Comparison of ENCODE assay signal across 14 mouse cellular contexts in genomic region chr4:44434593-44434992, GRCm38 (mm10).
A peak's percentile ranks its signal among the peaks of the same experiment; 100 is the strongest.
DNase-seq lines count a peak whose midpoint lies in the region; ATAC-seq and TF ChIP-seq lines count a peak whose summit lies in the region.
"Had no signal": no experiment of that assay in that cellular context is flagged by ENCODE, and none has a peak within 500 bp of the region (broad histone marks: within the 10 kb centered on the region; RNA-seq: fewer than 3 reads in every experiment).

No protein-coding gene starts in this region.

- no peaks in the 10 kb centered on the region for H3K9me3 ChIP-seq in kidney, postnatal 0 days (replicated peaks; ENCODE audit: low read length)
- no peaks in the 10 kb centered on the region for H3K9me3 ChIP-seq in MEL (replicated peaks; ENCODE audit: insufficient read depth, low read length)
- no peaks in the 10 kb centered on the region for H3K9me3 ChIP-seq in limb, embryonic 14.5 days (ENCODE audit: control insufficient read depth, low read length)
- H3K9me3 ChIP-seq: limb, embryonic 12.5 days; megakaryocyte, embryonic 14.5 days; neural tube, embryonic 15.5 days had no signal

- TF ChIP-seq CTCF in kidney, postnatal 0 days (IDR thresholded peaks at IDR 0.05; ENCODE audit: low read depth), result no peak
- TF ChIP-seq CTCF in MEL (IDR thresholded peaks at IDR 0.05 in 2 of 3, conservative IDR thresholded peaks at IDR 0.05 in 1 of 3; ENCODE audit: control insufficient read depth in 1 of 3, insufficient read depth in 1 of 3, low read depth in 2 of 3, low read length in 3 of 3, poor library complexity in 1 of 3, severe bottlenecking in 1 of 3), result no peak

- WGBS in kidney, postnatal 0 days, result 12% methylated on average over 9 of the region's 9 CpGs
- 33% methylated on average over 9 of the region's 9 CpGs for WGBS in limb, embryonic 14.5 days

- no peaks in the 10 kb centered on the region for H3K4me1 ChIP-seq in kidney, postnatal 0 days (replicated peaks; ENCODE audit: insufficient read depth, low read length)
- no peaks in the 10 kb centered on the region for H3K4me1 ChIP-seq in MEL (ENCODE audit: control insufficient read depth in 1 of 2, insufficient read depth in 2 of 2, low read length in 2 of 2)
- no peaks in the 10 kb centered on the region for H3K4me1 ChIP-seq in limb, embryonic 14.5 days (ENCODE audit: control insufficient read depth, insufficient read depth, low read length)
- H3K4me1 ChIP-seq: limb, embryonic 12.5 days; megakaryocyte, embryonic 14.5 days; neural tube, embryonic 15.5 days had no signal

- H3K79me2 ChIP-seq in MEL (ENCODE audit: control insufficient read depth, insufficient read depth, low read length, poor library complexity), result no peaks in the 10 kb centered on the region

- no peak for TF ChIP-seq RAD21 in MEL (IDR thresholded peaks at IDR 0.05; ENCODE audit: low read depth, low read length)

- TF ChIP-seq POLR2A in MEL (IDR thresholded peaks at IDR 0.05; ENCODE audit: control insufficient read depth in 1 of 2, insufficient read depth in 1 of 2, low read depth in 1 of 2, low read length in 2 of 2, poor library complexity in 1 of 2), result no peak
- TF ChIP-seq POLR2A in limb, embryonic 14.5 days (IDR thresholded peaks at IDR 0.05; ENCODE audit: borderline replicate concordance, extremely low read depth, insufficient read depth, insufficient read length), result no peak

- no peak overlapping the region for H3K4me3 ChIP-seq in kidney, postnatal 0 days (replicated peaks; ENCODE audit: low read depth, low read length)
- H3K4me3 ChIP-seq in MEL (ENCODE audit: control insufficient read depth in 1 of 2, insufficient read depth in 1 of 2, low read depth in 2 of 2, low read length in 2 of 2), result no peak overlapping the region
- no peak overlapping the region for H3K4me3 ChIP-seq in limb, embryonic 14.5 days (replicated peaks; ENCODE audit: low read length)
- H3K4me3 ChIP-seq: heart, adult 2 months; limb, embryonic 12.5 days; megakaryocyte, embryonic 14.5 days; neural tube, embryonic 15.5 days had no signal

- DNase-seq in kidney, postnatal 0 days (ENCODE audit: low spot score), result peak; percentile 80
- DNase-seq in kidney, adult 11 months, result no peak
- DNase-seq in MEL (ENCODE audit: low read depth, low spot score), result peak; percentile 50
- peak; percentile 80 for DNase-seq in embryo, embryonic 10 days (ENCODE audit: low spot score)
- peak; percentile 43 for DNase-seq in limb, embryonic 14.5 days (ENCODE audit: low spot score)
- no peak for DNase-seq in urinary bladder, postnatal 10 days (ENCODE audit: low spot score)
- DNase-seq in heart, adult 9 months (ENCODE audit: low spot score in 2 of 2), result no peak
- DNase-seq: cerebellum, postnatal 10 days; heart, adult 2 months had no signal

- H3K27ac ChIP-seq in kidney, postnatal 0 days, result no peak overlapping the region
- no peak overlapping the region for H3K27ac ChIP-seq in MEL (ENCODE audit: control insufficient read depth, low read depth, low read length)
- H3K27ac ChIP-seq in limb, embryonic 14.5 days (replicated peaks; ENCODE audit: low read depth, low read length), result no peak overlapping the region
- H3K27ac ChIP-seq: heart, adult 2 months; limb, embryonic 12.5 days; neural tube, embryonic 15.5 days had no signal

- H3K36me3 ChIP-seq in kidney, postnatal 0 days (ENCODE audit: insufficient read depth, low read length), result no peaks in the 10 kb centered on the region
- no peaks in the 10 kb centered on the region for H3K36me3 ChIP-seq in MEL (ENCODE audit: control insufficient read depth in 1 of 2, insufficient read depth in 2 of 2, low read length in 2 of 2)
- no peaks in the 10 kb centered on the region for H3K36me3 ChIP-seq in limb, embryonic 14.5 days (ENCODE audit: control insufficient read depth, insufficient read depth, low read length)
- H3K36me3 ChIP-seq: limb, embryonic 12.5 days; neural tube, embryonic 15.5 days had no signal

- no peak overlapping the region for H3K9ac ChIP-seq in kidney, postnatal 0 days (ENCODE audit: low read depth, low read length)
- no peak overlapping the region for H3K9ac ChIP-seq in MEL (ENCODE audit: control insufficient read depth, low read depth, low read length, poor library complexity, severe bottlenecking)
- H3K9ac ChIP-seq in limb, embryonic 14.5 days (ENCODE audit: low read depth, low read length, severe bottlenecking), result no peak overlapping the region
- H3K9ac ChIP-seq: limb, embryonic 12.5 days; neural tube, embryonic 15.5 days had no signal

- TF ChIP-seq EP300 in MEL (IDR thresholded peaks at IDR 0.05; ENCODE audit: low read depth in 1 of 2, low read length in 2 of 2), result no peak

- H3K27me3 ChIP-seq in kidney, postnatal 0 days (ENCODE audit: insufficient read depth, low read length), result no peaks in the 10 kb centered on the region
- no peaks in the 10 kb centered on the region for H3K27me3 ChIP-seq in MEL (ENCODE audit: control insufficient read depth in 1 of 2, insufficient read depth in 2 of 2, low read length in 2 of 2)
- no peaks in the 10 kb centered on the region for H3K27me3 ChIP-seq in limb, embryonic 14.5 days (ENCODE audit: control insufficient read depth, insufficient read depth, low read length)
- H3K27me3 ChIP-seq: megakaryocyte, embryonic 14.5 days had no signal

- H3K4me2 ChIP-seq in kidney, postnatal 0 days (ENCODE audit: low read length), result no peak overlapping the region
- H3K4me2 ChIP-seq in limb, embryonic 14.5 days (replicated peaks; ENCODE audit: low read depth, low read length, severe bottlenecking), result no peak overlapping the region
- H3K4me2 ChIP-seq: limb, embryonic 12.5 days; neural tube, embryonic 15.5 days had no signal

- no peak for ATAC-seq in kidney, postnatal 0 days (replicated peaks; ENCODE audit: low FRiP score, low read depth)
- ATAC-seq in limb, embryonic 14.5 days (ENCODE audit: low FRiP score, low read depth), result no peak
- ATAC-seq: activated CD4-positive, CD25-positive, alpha-beta regulatory T cell, adult 4 months; forebrain, embryonic 14.5 days had no signal

TF ChIP-seq in MEL, 35 proteins besides CTCF, POLR2A, EP300 and RAD21:
- TF ChIP-seq TAL1 (IDR thresholded peaks at IDR 0.05; ENCODE audit: low read length) (no peak), ELF1 (IDR thresholded peaks at IDR 0.05; ENCODE audit: low read depth, low read length) (no peak), E2F4 (IDR thresholded peaks at IDR 0.05; ENCODE audit: borderline replicate concordance, low read depth, low read length) (no peak), MAFK (IDR thresholded peaks at IDR 0.05; ENCODE audit: borderline replicate concordance, low read depth, low read length) (no peak), ZKSCAN1 (IDR thresholded peaks at IDR 0.05; ENCODE audit: low read depth, low read length) (no peak), MXI1 (IDR thresholded peaks at IDR 0.05; ENCODE audit: low read depth, low read length) (no peak), POLR2AphosphoS2 (IDR thresholded peaks at IDR 0.05; ENCODE audit: low read length) (no peak), TBP (IDR thresholded peaks at IDR 0.05; ENCODE audit: low read depth, low read length) (no peak), BHLHE40 (IDR thresholded peaks at IDR 0.05; ENCODE audit: borderline replicate concordance, low read depth, low read length) (no peak), CHD2 (IDR thresholded peaks at IDR 0.05; ENCODE audit: low read length) (no peak), HCFC1 (IDR thresholded peaks at IDR 0.05; ENCODE audit: low read depth, low read length) (no peak), ETS1 (IDR thresholded peaks at IDR 0.05; ENCODE audit: low read depth, low read length) (no peak), ZMIZ1 (IDR thresholded peaks at IDR 0.05; ENCODE audit: low read depth, low read length) (no peak)
TF ChIP-seq in MEL: peak in this region for 0.

Comparison
In these comparisons a context has a peak if more than half of its experiments do, and no peak if none do; other contexts are left out.
1. DNase-seq: peak in kidney, postnatal 0 days (single experiment), MEL (single experiment), embryo, embryonic 10 days (single experiment) and limb, embryonic 14.5 days (single experiment); none in kidney, adult 11 months (single experiment), urinary bladder, postnatal 10 days (single experiment) and heart, adult 9 months (0 of 2).